Mouse (Mus musculus): Measurements from ENCODE around the gene Dph7.
"Not testable (repeated sequence)": the region's sequence is repeated elsewhere in the genome, so short reads cannot be mapped to it uniquely, and the experiment has no call there.

Dph7 gene

DNA sequence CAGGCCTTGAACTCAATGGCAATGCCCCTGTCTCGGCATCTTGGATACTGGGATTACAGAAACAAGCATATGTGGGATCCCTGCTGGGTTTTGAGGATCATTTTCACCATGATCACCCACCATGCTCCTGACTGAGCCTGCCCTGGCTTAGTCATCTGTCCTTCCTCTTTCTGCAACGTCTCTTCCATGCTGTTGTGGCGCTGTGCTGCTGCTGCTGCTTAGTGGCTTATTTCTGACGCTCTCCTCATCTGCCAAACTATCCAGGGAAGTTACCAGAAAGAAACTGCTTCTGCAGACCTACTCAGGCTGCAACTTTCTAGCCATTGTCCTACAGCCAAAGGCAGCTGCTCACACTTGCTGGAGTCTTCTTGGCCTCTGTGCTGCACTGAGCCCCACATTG, 8.2 kb downstream of the Dph7 start:
- in situ Hi-C loops (cut with MseI, MboI), result no loop called here

- in situ Hi-C loops (cut with MseI, MboI), result not testable (repeated sequence)
Measured at GRCm38 (mm10) chr2:24974452-24974851, 12.3 kb downstream of the Dph7 start.

GRCm38 (mm10) chr2:24974906-24975703, 12.9 kb downstream of the Dph7 start, which contains the start of gene Mrpl41:
Gene Mrpl41, minus strand, starts transcription at chr2:24975098.
- in situ Hi-C loops (cut with MseI, MboI), result no loop called here

DNA sequence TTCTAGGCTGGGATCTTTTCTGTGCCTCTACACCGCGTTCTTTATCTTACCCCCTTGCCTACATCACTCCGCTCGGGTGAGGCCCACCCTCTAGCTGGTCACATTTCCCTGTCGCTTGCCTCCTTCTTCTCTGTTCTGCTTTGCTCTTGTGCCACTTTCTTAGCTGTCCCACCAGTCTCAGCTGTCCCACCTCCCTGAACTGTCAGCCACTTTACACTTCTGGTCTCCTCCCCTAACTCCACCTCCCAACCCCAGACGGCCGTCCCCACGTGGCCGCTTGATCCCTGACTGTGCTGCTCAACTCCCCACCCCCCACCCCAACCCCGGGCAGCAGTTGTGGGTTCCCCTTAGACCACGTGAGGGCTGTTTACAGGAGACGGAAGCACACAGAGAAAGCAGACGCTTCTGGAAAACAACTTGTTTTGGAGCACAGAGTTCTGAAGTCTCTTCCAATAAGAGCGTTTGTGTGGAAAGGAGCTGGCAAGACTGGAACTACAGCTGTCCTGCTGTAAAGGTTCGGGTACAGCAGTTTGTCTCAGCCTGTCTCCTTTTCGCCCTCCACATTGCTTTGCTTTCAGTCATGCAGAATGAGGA, 13.6 kb downstream of the Dph7 start, which contains the start of gene Pnpla7:
Gene Pnpla7 (plus strand): TSS at position 330 of the 594 bp plus-strand sequence.
- in situ Hi-C loops (cut with MseI, MboI), result no loop called here

- in situ Hi-C loops (cut with MseI, MboI), result no loop called here
Measured at GRCm38 (mm10) chr2:24976960-24977359, 14.8 kb downstream of the Dph7 start.

DNA sequence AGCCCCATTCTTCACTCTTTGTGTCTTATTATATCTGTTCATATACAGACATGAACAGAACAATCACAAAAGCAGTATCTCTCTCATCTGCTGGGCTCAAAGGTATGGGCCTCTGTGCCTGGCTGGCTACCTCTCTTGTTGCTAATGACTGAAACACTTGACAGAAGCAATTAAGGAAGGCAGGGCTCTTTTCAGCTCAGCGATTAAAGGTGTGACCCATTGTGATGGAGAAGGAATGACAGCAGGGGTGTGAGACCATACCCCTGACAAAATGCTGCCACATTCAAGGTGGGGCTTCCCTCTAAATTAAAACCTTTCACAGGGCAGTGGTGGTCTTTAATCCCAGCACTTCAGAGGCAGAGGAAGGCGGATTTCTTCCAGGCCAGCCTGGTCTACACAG, 25.6 kb downstream of the Dph7 start:
- in situ Hi-C loops (cut with MseI, MboI), result no loop called here

- in situ Hi-C loops (cut with MseI, MboI), result no loop called here
Measured at GRCm38 (mm10) chr2:24995332-24995731, 33.1 kb downstream of the Dph7 start.

GRCm38 (mm10) chr2:24996471-24996870, 34.3 kb downstream of the Dph7 start:
- in situ Hi-C loops (cut with MseI, MboI), result no loop called here

GRCm38 (mm10) chr2:25000544-25001235, 38.5 kb downstream of the Dph7 start:
- in situ Hi-C loops (cut with MseI, MboI), result loop anchor here in 1 of 2 experiments (5.0 kb wide), 1 partner anchor 38 kb away; the partner anchor contains the start of gene Dph7

DNA sequence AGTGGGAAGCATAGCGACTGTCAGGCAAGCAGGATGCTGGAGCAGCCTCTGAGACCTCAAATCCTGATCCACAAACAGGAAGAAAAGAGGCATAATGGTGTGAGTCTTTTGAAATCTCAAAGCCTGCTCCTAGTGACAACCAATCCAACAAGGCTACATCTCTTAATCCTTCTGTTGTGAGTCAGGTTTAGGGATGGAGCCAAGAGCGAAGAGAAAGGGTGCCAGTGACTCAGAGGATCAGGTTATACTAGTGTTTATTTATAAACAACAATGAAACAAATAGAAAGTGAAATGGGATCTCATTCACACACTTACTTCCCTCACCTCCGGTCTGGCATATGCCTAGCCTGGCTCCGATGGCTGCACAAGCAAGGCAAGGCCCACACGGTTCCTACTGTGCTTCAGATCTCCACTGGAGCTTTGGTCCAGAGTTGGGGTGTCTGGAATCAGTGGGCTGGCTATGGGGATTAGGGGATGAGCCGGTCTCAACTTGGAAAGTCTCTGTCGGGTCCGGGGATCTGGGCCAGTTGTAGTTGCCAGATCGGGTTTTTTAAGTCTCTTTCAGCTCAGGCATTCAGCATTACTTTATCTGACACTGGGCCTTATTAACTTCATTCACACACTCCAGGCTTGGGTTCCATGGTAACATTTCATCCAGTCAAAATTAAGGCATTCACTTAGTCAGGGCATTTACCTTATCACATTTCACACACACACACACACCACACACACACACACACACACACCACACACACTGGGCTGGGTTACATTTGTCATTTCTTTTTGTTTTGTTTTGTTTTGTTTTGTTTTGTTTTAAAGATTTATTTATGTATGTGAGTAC, 42.0 kb downstream of the Dph7 start:
- in situ Hi-C loops (cut with MseI, MboI), result loop anchor here in 1 of 2 experiments (5.0 kb wide), 1 partner anchor 42 kb away; the partner anchor contains the start of gene Dph7

GRCm38 (mm10) chr2:25006767-25007166, 44.6 kb downstream of the Dph7 start:
- in situ Hi-C loops (cut with MseI, MboI), result no loop called here

DNA sequence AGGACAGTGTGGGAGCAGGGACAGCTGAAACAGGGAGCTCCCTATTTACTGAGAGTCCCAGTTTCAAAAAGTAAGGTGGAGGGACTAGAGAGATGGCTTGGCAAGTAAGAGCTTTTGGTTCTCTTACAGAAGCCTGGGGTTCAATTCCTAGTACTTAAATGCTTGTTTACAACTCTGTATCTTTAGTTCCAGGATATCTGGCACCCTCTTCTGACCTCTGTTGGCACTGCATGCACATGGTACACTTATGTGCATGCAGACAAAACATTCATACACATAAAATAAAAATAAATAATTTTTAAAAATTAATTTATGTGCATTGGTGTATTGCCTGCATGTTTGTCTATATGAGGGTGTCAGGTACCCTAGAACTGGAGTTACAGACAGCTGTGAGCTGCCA, 46.0 kb downstream of the Dph7 start:
- in situ Hi-C loops (cut with MseI, MboI), result no loop called here
